Mouse (Mus musculus) CH12.LX (cell line): Measurements from ENCODE around the gene Amn1. TPM values are rescaled to one million over a fixed set of nuclear protein-coding genes. Genes with fewer than 3 reads are reported as not detected.
A peak's percentile ranks its signal among the peaks of the same experiment; 100 is the strongest.
"Not testable (repeated sequence)": the region's sequence is repeated elsewhere in the genome, so short reads cannot be mapped to it uniquely, and the experiment has no call there.

Experiments used
- DNase-seq: peaks from one replicate; pipeline ENCODE4 v3.0.0-alpha.2; 2013; ENCODE audit errors: extremely low read depth
- H3K27ac ChIP-seq: 2 replicates; pipeline ENCODE4 v1.5.1; 2012; ENCODE audit warnings: low read depth, mild to moderate bottlenecking, control low read depth, moderate library complexity; ENCODE audit not compliant: insufficient read depth
- H3K27me3 ChIP-seq: replicated peaks from 2 replicates; pipeline ENCODE3; 2012; ENCODE audit warnings: inconsistent platforms
- H3K36me3 ChIP-seq, 2 experiments: replicated peaks in 1 of 2; 2 replicates each; pipeline versions ENCODE3 to v1.6.1; 2012; ENCODE audit warnings: inconsistent platforms in 1 of 2, low read length in 1 of 2, mild to moderate bottlenecking in 1 of 2, mixed read lengths in 1 of 2, moderate library complexity in 1 of 2; ENCODE audit not compliant: control insufficient read depth in 1 of 2, insufficient read depth in 1 of 2
- H3K4me1 ChIP-seq, 2 experiments: 2 replicates each; pipeline ENCODE4 v1.6.1; 2012; ENCODE audit warnings: inconsistent platforms in 1 of 2, moderate library complexity in 1 of 2; ENCODE audit not compliant: insufficient read depth in 2 of 2, control insufficient read depth in 1 of 2
- H3K4me2 ChIP-seq: 2 replicates; pipeline ENCODE4 v1.6.1; 2012; ENCODE audit warnings: low read depth, mild to moderate bottlenecking, control low read depth; ENCODE audit not compliant: poor library complexity, insufficient read depth, severe bottlenecking
- H3K4me3 ChIP-seq, 3 experiments: fragments of 150-350 bp in 1 of 3; sonication (generic) in 1 of 3; replicated peaks in 1 of 3; 2 replicates each; pipeline versions ENCODE3 to v1.5.1; 2011 to 2012; ENCODE audit warnings: low read depth in 2 of 3, low read length in 2 of 3, mild to moderate bottlenecking in 2 of 3, moderate library complexity in 2 of 3, control low read depth in 1 of 3, improper control_type of control experiment in 1 of 3, inconsistent platforms in 1 of 3, mixed read lengths in 1 of 3; ENCODE audit not compliant: poor library complexity in 1 of 3
- H3K79me2 ChIP-seq: replicated peaks from 2 replicates; pipeline ENCODE4 v1.6.1; 2012; ENCODE audit warnings: mild to moderate bottlenecking, moderate library complexity; ENCODE audit not compliant: control insufficient read depth, poor library complexity, insufficient read depth, severe bottlenecking; ENCODE audit errors: extremely low read depth
- H3K9ac ChIP-seq: 2 replicates; pipeline ENCODE4 v1.6.1; 2012; ENCODE audit warnings: low read depth, mild to moderate bottlenecking, control low read depth, moderate library complexity; ENCODE audit not compliant: insufficient read depth
- H3K9me3 ChIP-seq: replicated peaks from 2 replicates; pipeline ENCODE3; 2012; ENCODE audit warnings: low read length, inconsistent platforms, mixed read lengths
- CHD2 ChIP-seq: IDR thresholded peaks from 2 replicates; pipeline ENCODE4 v1.6.1; 2011; ENCODE audit warnings: low read length, improper control_type of control experiment
- E2F4 ChIP-seq: IDR thresholded peaks from 2 replicates; pipeline ENCODE4 v1.6.1; 2011; ENCODE audit warnings: low read depth, low read length, improper control_type of control experiment; ENCODE audit not compliant: insufficient replicate concordance
- EP300 ChIP-seq: IDR thresholded peaks from 2 replicates; pipeline ENCODE4 v1.6.1; 2011; ENCODE audit warnings: low read length, improper control_type of control experiment
- ETS1 ChIP-seq: conservative IDR thresholded peaks from 2 replicates; pipeline ENCODE4 v1.6.1; 2012; ENCODE audit warnings: low read depth, mild to moderate bottlenecking, inconsistent platforms, low read length, improper control_type of control experiment, moderate library complexity
- GABPA ChIP-seq: IDR thresholded peaks from 2 replicates; pipeline ENCODE4 v1.6.1; 2012; ENCODE audit warnings: low read depth, low read length, improper control_type of control experiment, inconsistent platforms; ENCODE audit not compliant: insufficient replicate concordance
- JUND ChIP-seq: conservative IDR thresholded peaks from 2 replicates; pipeline ENCODE4 v1.6.1; 2011; ENCODE audit warnings: low read depth, low read length, improper control_type of control experiment
- KAT2A ChIP-seq: IDR thresholded peaks from 2 replicates; pipeline ENCODE4 v1.6.1; 2012; ENCODE audit warnings: low read length, improper control_type of control experiment, inconsistent platforms; ENCODE audit not compliant: insufficient replicate concordance
- MAFK ChIP-seq: IDR thresholded peaks from 2 replicates; pipeline ENCODE4 v1.6.1; 2011; ENCODE audit warnings: low read length, improper control_type of control experiment; ENCODE audit not compliant: insufficient replicate concordance
- MEF2A ChIP-seq: IDR thresholded peaks from 2 replicates; pipeline ENCODE4 v1.6.1; 2014; ENCODE audit warnings: low read depth, mild to moderate bottlenecking, inconsistent platforms, low read length, improper control_type of control experiment, borderline replicate concordance
- MYC ChIP-seq: IDR thresholded peaks from 2 replicates; pipeline ENCODE4 v1.6.1; 2011; ENCODE audit warnings: low read depth, mild to moderate bottlenecking, improper control_type of control experiment, low read length
- NRF1 ChIP-seq: IDR thresholded peaks from 2 replicates; pipeline ENCODE4 v1.6.1; 2014; ENCODE audit warnings: low read depth, mild to moderate bottlenecking, inconsistent platforms, low read length, improper control_type of control experiment, moderate library complexity
- POLR2A ChIP-seq: IDR thresholded peaks from 2 replicates; pipeline ENCODE4 v1.6.1; 2011; ENCODE audit warnings: low read depth, mild to moderate bottlenecking, improper control_type of control experiment, low read length
- POLR2AphosphoS2 ChIP-seq: IDR thresholded peaks from 2 replicates; pipeline ENCODE4 v1.6.1; 2011; ENCODE audit warnings: low read depth, low read length, improper control_type of control experiment
- RCOR1 ChIP-seq: conservative IDR thresholded peaks from 2 replicates; pipeline ENCODE4 v1.6.1; 2012; ENCODE audit warnings: low read depth, mild to moderate bottlenecking, inconsistent platforms, low read length, improper control_type of control experiment
- SIN3A ChIP-seq: IDR thresholded peaks from 2 replicates; pipeline ENCODE4 v1.6.1; 2012; ENCODE audit warnings: low read length, improper control_type of control experiment, inconsistent platforms
- TBP ChIP-seq: conservative IDR thresholded peaks from 2 replicates; pipeline ENCODE4 v1.6.1; 2011; ENCODE audit warnings: low read depth, low read length, improper control_type of control experiment
- USF1 ChIP-seq: IDR thresholded peaks from 2 replicates; pipeline ENCODE4 v1.6.1; 2014; ENCODE audit warnings: low read depth, mild to moderate bottlenecking, inconsistent platforms, low read length, improper control_type of control experiment
- USF2 ChIP-seq: conservative IDR thresholded peaks from 2 replicates; pipeline ENCODE4 v1.6.1; 2011; ENCODE audit warnings: low read depth, low read length, improper control_type of control experiment
- ZC3H11A ChIP-seq: IDR thresholded peaks from 2 replicates; pipeline ENCODE4 v1.6.1; 2012; ENCODE audit warnings: low read depth, mild to moderate bottlenecking, inconsistent platforms, low read length, improper control_type of control experiment
- dilution Hi-C: fragments of 300-500 bp; cut with MboI; formaldehyde crosslinking; loops from 2 replicates; pipeline ENCODE4 v1.14.3; 2020; ENCODE audit warnings: low sequenced_read_pairs; ENCODE audit not compliant: extremely low pct_unique_long_range_greater_than_20kb, extremely low pct_ligation_motif_present
- in situ Hi-C: fragments of 300-500 bp; cut with MboI; formaldehyde crosslinking; loops from 3 replicates; pipeline ENCODE4 v1.14.3; 2019; ENCODE audit warnings: low sequenced_read_pairs, low pct_ligation_motif_present, low pct_unique_long_range_greater_than_20kb, mixed read lengths
- polyA plus RNA-seq: library from polyadenylated mRNA; unstranded; fragments of >175 nt; gene quantifications from 2 replicates; pipeline ENCODE4 v1.2.1, GENCODE M21; 2012; ENCODE audit warnings: low read depth; ENCODE audit not compliant: insufficient read length
- total RNA-seq, 2 experiments: library from RNA; depleted of rRNA; stranded (reverse); fragments of 300-350 nt in 1 of 2; fragments of >200 nt in 1 of 2; gene quantifications; 2 replicates each; pipeline ENCODE4 v1.2.3; 2012 to 2014

The Amn1 gene
- total and polyA plus RNA-seq, 3 experiments = 3.2 to 8.9 (median 6.3) TPM

GRCm38 (mm10) chr6:149193276-149193905 is 4.9 kb upstream of the Amn1 start (continued):
- TF ChIP-seq JUND (peak; percentile 30; the same call in 1 of the 2 replicates), CHD2 (no peak), USF2 (no peak), MEF2A (peak; percentile 71), GABPA (no peak), MAFK (peak; percentile 92), MYC (no peak), POLR2AphosphoS2 (no peak), NRF1 (no peak), ETS1 (0 out of 2 replicates have a peak, but pooled peaks have one; percentile 45), TBP (peak; percentile 66), RCOR1 (no peak), POLR2A (peak; percentile 37; the same call in 1 of the 2 replicates), KAT2A (no peak), SIN3A (no peak), ZC3H11A (no peak), EP300 (peak; percentile 42)

- in situ Hi-C loops, DNase-seq, dilution Hi-C loops, H3K9ac ChIP-seq, H3K4me2 ChIP-seq, H3K27me3 ChIP-seq, H3K79me2 ChIP-seq, H3K9me3 ChIP-seq, H3K36me3 ChIP-seq, H3K27ac ChIP-seq, H3K4me3 ChIP-seq: not testable (repeated sequence)
- H3K4me1 ChIP-seq = peaks cover 4 to 30% of the 10 kb centered on the region in 2 experiments; a peak in 3 of 4 replicates
Observed at GRCm38 (mm10) chr6:149191951-149192350, 3.4 kb upstream of the Amn1 start.

GRCm38 (mm10) chr6:149189340-149189922 is 919 bp upstream of the Amn1 start:
- dilution Hi-C loops = no loop called here
- H3K4me2 ChIP-seq = no peak overlapping the region
- no peak overlapping the region for H3K27ac ChIP-seq

More at GRCm38 (mm10) chr6:149189340-149189922, 919 bp upstream of the Amn1 start:
- Histone ChIP-seq H3K27me3 (no peaks in the 10 kb centered on the region), H3K36me3 (peaks cover 0 to 4% of the 10 kb centered on the region in 2 experiments), H3K79me2 (peaks cover 15% of the 10 kb centered on the region), H3K9me3 (no peaks in the 10 kb centered on the region), H3K9ac (no peak overlapping the region), H3K4me1 (peaks cover 8 to 46% of the 10 kb centered on the region in 2 experiments; a peak in 3 of 4 replicates), H3K4me3 (peak overlapping the region in 2 of 3 experiments; percentile 57 to 96)
- in situ Hi-C loops = no loop called here
- no peak for DNase-seq
- no peak for TF ChIP-seq USF1
- no peak for TF ChIP-seq E2F4
- no peak for TF ChIP-seq ETS1
